In the genomic region with DNA sequence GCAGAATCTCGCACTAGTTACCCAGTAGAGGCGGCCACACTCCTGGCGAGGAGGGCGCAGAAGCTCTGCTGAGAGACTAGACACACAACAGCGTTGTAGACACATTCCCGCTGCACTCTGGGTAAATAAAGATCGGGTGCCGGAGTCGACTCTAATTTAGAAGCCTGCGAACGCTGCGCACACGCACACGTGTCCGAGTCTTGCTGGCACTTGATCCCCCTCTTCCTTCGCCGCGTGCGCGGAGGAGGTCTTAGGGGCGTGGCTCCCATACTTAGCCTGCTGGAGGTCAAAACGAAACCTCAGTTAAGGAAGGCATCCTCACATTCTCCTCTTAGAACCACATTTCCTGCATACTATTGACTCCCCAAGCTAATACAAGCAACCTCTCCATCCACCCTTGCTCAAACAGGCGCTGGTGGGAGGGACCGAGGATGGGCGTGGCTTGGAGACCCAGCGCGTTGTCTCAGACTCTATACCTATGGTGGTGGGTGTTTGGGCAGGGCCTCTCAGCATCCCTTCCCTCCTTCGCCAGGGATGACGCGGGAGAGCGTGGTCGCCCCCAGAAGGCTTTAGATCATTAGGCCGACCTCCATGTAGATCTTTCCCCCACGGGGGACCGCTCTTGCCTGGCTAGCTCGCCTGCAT, we compare ENCODE assay signal across 8 mouse cellular contexts. TPM values are rescaled to one million over a fixed set of nuclear protein-coding genes. Genes with fewer than 3 reads are reported as not detected.
DNase-seq lines count a peak whose midpoint lies in the region; ATAC-seq and TF ChIP-seq lines count a peak whose summit lies in the region.

No protein-coding gene starts in this region.

- H3K4me1 ChIP-seq in embryonic facial prominence, embryonic 11.5 days (ENCODE audit: control insufficient read depth, insufficient read depth, low read length) = peaks cover 4% of the 10 kb centered on the region
- H3K4me1 ChIP-seq in intestine, postnatal 0 days (replicated peaks; ENCODE audit: control insufficient read depth, insufficient read depth, low read length) = peaks cover 20% of the 10 kb centered on the region
- H3K4me1 ChIP-seq in limb, embryonic 11.5 days (ENCODE audit: control insufficient read depth, insufficient read depth, low read length) = peaks cover 24% of the 10 kb centered on the region
- peaks cover 25% of the 10 kb centered on the region for H3K4me1 ChIP-seq in midbrain, embryonic 14.5 days (ENCODE audit: control insufficient read depth, insufficient read depth, low read length)

- peak overlapping the region; percentile 31 for H3K4me3 ChIP-seq in embryonic facial prominence, embryonic 11.5 days (ENCODE audit: low read depth, low read length)
- H3K4me3 ChIP-seq in intestine, postnatal 0 days (ENCODE audit: low read depth, low read length) = peak overlapping the region; percentile 53
- peak overlapping the region; percentile 33 for H3K4me3 ChIP-seq in limb, embryonic 11.5 days (ENCODE audit: low read depth, low read length)
- peak overlapping the region; percentile 49 for H3K4me3 ChIP-seq in midbrain, embryonic 14.5 days (replicated peaks; ENCODE audit: low read depth, low read length)

- WGBS in embryonic facial prominence, embryonic 11.5 days = under 1% methylated on average over 36 of the region's 36 CpGs
- under 1% methylated on average over 36 of the region's 36 CpGs for WGBS in intestine, postnatal 0 days
- WGBS in limb, embryonic 11.5 days = under 1% methylated on average over 36 of the region's 36 CpGs
- under 1% methylated on average over 36 of the region's 36 CpGs for WGBS in midbrain, embryonic 14.5 days

- no peaks in the 10 kb centered on the region for H3K9me3 ChIP-seq in embryonic facial prominence, embryonic 11.5 days (replicated peaks; ENCODE audit: control insufficient read depth, low read length)
- no peaks in the 10 kb centered on the region for H3K9me3 ChIP-seq in intestine, postnatal 0 days (ENCODE audit: control insufficient read depth)
- no peaks in the 10 kb centered on the region for H3K9me3 ChIP-seq in limb, embryonic 11.5 days (ENCODE audit: control insufficient read depth, low read length)
- no peaks in the 10 kb centered on the region for H3K9me3 ChIP-seq in midbrain, embryonic 14.5 days (ENCODE audit: control insufficient read depth, low read length)

- H3K27ac ChIP-seq in embryonic facial prominence, embryonic 11.5 days (replicated peaks; ENCODE audit: low read depth, low read length) = no peak overlapping the region
- no peak overlapping the region; the same call in 1 of the 2 replicates for H3K27ac ChIP-seq in intestine, postnatal 0 days (ENCODE audit: low read depth, low read length)
- no peak overlapping the region for H3K27ac ChIP-seq in limb, embryonic 11.5 days (replicated peaks; ENCODE audit: low read depth, low read length)
- H3K27ac ChIP-seq in midbrain, embryonic 14.5 days (replicated peaks; ENCODE audit: low read depth, low read length) = no peak overlapping the region

- ATAC-seq in embryonic facial prominence, embryonic 11.5 days (replicated peaks; ENCODE audit: insufficient number of reproducible peaks, low FRiP score, low TSS enrichment, low read depth) = peak; percentile 40; the same call in 1 of the 2 replicates
- peak; percentile 23 for ATAC-seq in intestine, postnatal 0 days
- ATAC-seq in limb, embryonic 11.5 days (ENCODE audit: insufficient number of reproducible peaks, low FRiP score, low TSS enrichment, low read depth) = peak; percentile 41; the same call in 1 of the 2 replicates
- peak; percentile 61 for ATAC-seq in midbrain, embryonic 14.5 days (ENCODE audit: low FRiP score, low TSS enrichment)

- H3K36me3 ChIP-seq in embryonic facial prominence, embryonic 11.5 days (replicated peaks; ENCODE audit: control insufficient read depth, insufficient read depth, low read depth, low read length) = no peaks in the 10 kb centered on the region
- peaks cover 8% of the 10 kb centered on the region; the same call in 1 of the 2 replicates for H3K36me3 ChIP-seq in intestine, postnatal 0 days (ENCODE audit: control insufficient read depth, insufficient read depth)
- H3K36me3 ChIP-seq in limb, embryonic 11.5 days (ENCODE audit: control insufficient read depth, insufficient read depth, low read length) = no peaks in the 10 kb centered on the region
- H3K36me3 ChIP-seq in midbrain, embryonic 14.5 days (ENCODE audit: control insufficient read depth, insufficient read depth, low read length) = no peaks in the 10 kb centered on the region
- peaks cover 5% of the 10 kb centered on the region for H3K36me3 ChIP-seq in splenic B cell, adult 2 months (ENCODE audit: control insufficient read depth, insufficient read depth, low read length, poor library complexity, severe bottlenecking)

- TF ChIP-seq CTCF in intestine, postnatal 0 days (IDR thresholded peaks at IDR 0.05; ENCODE audit: low read depth) = no peak

- no peak overlapping the region for H3K9ac ChIP-seq in embryonic facial prominence, embryonic 11.5 days (replicated peaks; ENCODE audit: low read length)
- H3K9ac ChIP-seq in intestine, postnatal 0 days (ENCODE audit: low read depth, low read length) = peak overlapping the region; percentile 26
- H3K9ac ChIP-seq in limb, embryonic 11.5 days (ENCODE audit: low read length) = no peak overlapping the region
- no peak overlapping the region; the same call in 1 of the 2 replicates for H3K9ac ChIP-seq in midbrain, embryonic 14.5 days (replicated peaks; ENCODE audit: low read length)

- peaks cover 49% of the 10 kb centered on the region for H3K27me3 ChIP-seq in embryonic facial prominence, embryonic 11.5 days (ENCODE audit: control insufficient read depth, insufficient read depth, low read length)
- peaks cover 45% of the 10 kb centered on the region for H3K27me3 ChIP-seq in intestine, postnatal 0 days (replicated peaks; ENCODE audit: control insufficient read depth, insufficient read depth, low read length)
- H3K27me3 ChIP-seq in limb, embryonic 11.5 days (ENCODE audit: control insufficient read depth, insufficient read depth, low read length) = peaks cover 70% of the 10 kb centered on the region
- H3K27me3 ChIP-seq in midbrain, embryonic 14.5 days (ENCODE audit: control insufficient read depth, insufficient read depth, low read length) = peaks cover 87% of the 10 kb centered on the region
- no peaks in the 10 kb centered on the region; the same call in 1 of the 2 replicates for H3K27me3 ChIP-seq in splenic B cell, adult 2 months (ENCODE audit: control insufficient read depth, insufficient read depth, low read length, poor library complexity, severe bottlenecking)

- peak overlapping the region; percentile 83 for H3K4me2 ChIP-seq in embryonic facial prominence, embryonic 11.5 days (ENCODE audit: low read depth, low read length)
- H3K4me2 ChIP-seq in intestine, postnatal 0 days (replicated peaks; ENCODE audit: low read depth) = peak overlapping the region; percentile 95
- H3K4me2 ChIP-seq in limb, embryonic 11.5 days (ENCODE audit: low read depth, severe bottlenecking) = peak overlapping the region; percentile 79
- H3K4me2 ChIP-seq in midbrain, embryonic 14.5 days (ENCODE audit: low read length) = peak overlapping the region; percentile 93

- peak; percentile 65 for DNase-seq in ovary, postnatal 36 days (ENCODE audit: low spot score)
- no peak for DNase-seq in ovary, postnatal 10 days (ENCODE audit: low spot score)
- peak; percentile 66 for DNase-seq in embryonic facial prominence, embryonic 11.5 days (ENCODE audit: low spot score)
- peak; percentile 98 for DNase-seq in heart, adult 11 months
- peak; percentile 74 for DNase-seq in limb, embryonic 11.5 days (ENCODE audit: low spot score)
- DNase-seq in midbrain, embryonic 14.5 days = peak; percentile 77
- DNase-seq in splenic B cell, adult 2 months (ENCODE audit: low read depth, low spot score) = peak; percentile 74

RNA-seq across cellular contexts. Expression of gene Icam5, which starts 0.5 kb away (rescaled TPM):
- polyA plus RNA-seq in embryonic facial prominence, embryonic 11.5 days (2014; fragmentation: Nextera tagmentation; extraction: Ambion mirVana) = not detected in 2 replicates
- polyA plus RNA-seq in intestine, postnatal 0 days (2015; fragmentation: Nextera tagmentation; extraction: Ambion mirVana) = 0.08 and 0.12 TPM in 2 replicates
- polyA plus RNA-seq in limb, embryonic 11.5 days (2014; fragmentation: Nextera tagmentation; extraction: Ambion mirVana) = not detected in 2 replicates
- 0.71 and 1.0 TPM in 2 replicates for polyA plus RNA-seq in midbrain, embryonic 14.5 days (2014; fragmentation: Nextera tagmentation; extraction: Ambion mirVana)

RNA-seq across cellular contexts. Expression of gene Icam4, which starts 2.2 kb away (rescaled TPM):
- 5.6 and 6.1 TPM in 2 replicates for polyA plus RNA-seq in embryonic facial prominence, embryonic 11.5 days (2014; fragmentation: Nextera tagmentation; extraction: Ambion mirVana)
- polyA plus RNA-seq in intestine, postnatal 0 days (2015; fragmentation: Nextera tagmentation; extraction: Ambion mirVana) = 0.12 and 0.20 TPM in 2 replicates
- 3.6 and 5.3 TPM in 2 replicates for polyA plus RNA-seq in limb, embryonic 11.5 days (2014; fragmentation: Nextera tagmentation; extraction: Ambion mirVana)
- not detected in 2 replicates for polyA plus RNA-seq in midbrain, embryonic 14.5 days (2014; fragmentation: Nextera tagmentation; extraction: Ambion mirVana)

RNA-seq across cellular contexts. Expression of gene Icam1, which starts 15.6 kb away (rescaled TPM):
- polyA plus RNA-seq in embryonic facial prominence, embryonic 11.5 days (2014; fragmentation: Nextera tagmentation; extraction: Ambion mirVana) = 4.5 and 5.8 TPM in 2 replicates
- 10.2 and 11.8 TPM in 2 replicates for polyA plus RNA-seq in intestine, postnatal 0 days (2015; fragmentation: Nextera tagmentation; extraction: Ambion mirVana)
- polyA plus RNA-seq in limb, embryonic 11.5 days (2014; fragmentation: Nextera tagmentation; extraction: Ambion mirVana) = 5.5 and 8.3 TPM in 2 replicates
- polyA plus RNA-seq in midbrain, embryonic 14.5 days (2014; fragmentation: Nextera tagmentation; extraction: Ambion mirVana) = 1.7 and 4.1 TPM in 2 replicates

RNA-seq across cellular contexts. Expression of gene Mrpl4, which starts 28.8 kb away (rescaled TPM):
- 139 and 147 TPM in 2 replicates for polyA plus RNA-seq in embryonic facial prominence, embryonic 11.5 days (2014; fragmentation: Nextera tagmentation; extraction: Ambion mirVana)
- polyA plus RNA-seq in intestine, postnatal 0 days (2015; fragmentation: Nextera tagmentation; extraction: Ambion mirVana) = 107 and 113 TPM in 2 replicates
- 163 and 169 TPM in 2 replicates for polyA plus RNA-seq in limb, embryonic 11.5 days (2014; fragmentation: Nextera tagmentation; extraction: Ambion mirVana)
- 98.6 and 112 TPM in 2 replicates for polyA plus RNA-seq in midbrain, embryonic 14.5 days (2014; fragmentation: Nextera tagmentation; extraction: Ambion mirVana)

RNA-seq across cellular contexts. Expression of gene Zglp1, which starts 35.5 kb away (rescaled TPM):
- 0.80 and 2.2 TPM in 2 replicates for polyA plus RNA-seq in embryonic facial prominence, embryonic 11.5 days (2014; fragmentation: Nextera tagmentation; extraction: Ambion mirVana)
- polyA plus RNA-seq in intestine, postnatal 0 days (2015; fragmentation: Nextera tagmentation; extraction: Ambion mirVana) = not detected in 2 replicates
- 1.4 and 2.4 TPM in 2 replicates for polyA plus RNA-seq in limb, embryonic 11.5 days (2014; fragmentation: Nextera tagmentation; extraction: Ambion mirVana)
- polyA plus RNA-seq in midbrain, embryonic 14.5 days (2014; fragmentation: Nextera tagmentation; extraction: Ambion mirVana) = 1.5 and 1.6 TPM in 2 replicates
